Mouse (Mus musculus): ENCODE measurements around the gene Pcyox1. TPM values are rescaled to one million over a fixed set of nuclear protein-coding genes. Genes with fewer than 3 reads are reported as not detected.
"Not testable (repeated sequence)": the region's sequence is repeated elsewhere in the genome, so short reads cannot be mapped to it uniquely, and the experiment has no call there.

Gene Pcyox1
- total and polyA plus RNA-seq, 2 experiments from 2014 or later, result 99.2 to 113 TPM

DNA sequence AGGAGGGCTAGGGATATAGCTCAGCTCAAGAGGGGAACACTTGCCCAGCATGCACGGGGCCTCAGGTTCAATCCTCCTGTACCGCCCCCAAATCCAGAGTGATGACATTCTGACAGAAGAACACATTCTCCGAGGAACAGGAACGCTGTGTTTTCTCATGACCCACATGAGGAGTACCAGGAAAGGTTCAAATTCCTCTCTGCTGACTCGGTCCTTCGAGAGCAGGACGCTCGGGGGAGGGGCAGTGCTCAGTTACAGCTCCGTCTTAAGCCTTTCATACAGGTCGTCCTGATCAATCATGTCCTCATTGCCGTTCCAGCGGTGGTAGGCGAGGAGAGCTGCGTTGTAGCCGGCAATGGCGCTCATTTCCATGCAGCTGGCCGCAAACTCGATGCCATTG is 8.5 kb downstream of the Pcyox1 start:
- Histone ChIP-seq H3K4me3 (ENCODE audit: low read depth, low read length) (no peak overlapping the region), H3K9me3 (ENCODE audit: low read length) (no peaks in the 10 kb centered on the region), H3K27ac (ENCODE audit: low read depth, low read length) (no peak overlapping the region), H3K4me2 (ENCODE audit: low read depth) (no peak overlapping the region), H3K9ac (no peak overlapping the region), H3K36me3 (ENCODE audit: insufficient read depth) (peaks cover 66% of the 10 kb centered on the region), H3K4me1 (ENCODE audit: insufficient read depth) (no peaks in the 10 kb centered on the region), H3K27me3 (ENCODE audit: insufficient read depth, low read length) (no peaks in the 10 kb centered on the region)
- 90% methylated on average over 18 of the region's 18 CpGs for WGBS
- TF ChIP-seq CTCF (IDR thresholded peaks at IDR 0.05; ENCODE audit: low read depth), result no peak
- ATAC-seq (no peak), DNase-seq (no peak)

DNA sequence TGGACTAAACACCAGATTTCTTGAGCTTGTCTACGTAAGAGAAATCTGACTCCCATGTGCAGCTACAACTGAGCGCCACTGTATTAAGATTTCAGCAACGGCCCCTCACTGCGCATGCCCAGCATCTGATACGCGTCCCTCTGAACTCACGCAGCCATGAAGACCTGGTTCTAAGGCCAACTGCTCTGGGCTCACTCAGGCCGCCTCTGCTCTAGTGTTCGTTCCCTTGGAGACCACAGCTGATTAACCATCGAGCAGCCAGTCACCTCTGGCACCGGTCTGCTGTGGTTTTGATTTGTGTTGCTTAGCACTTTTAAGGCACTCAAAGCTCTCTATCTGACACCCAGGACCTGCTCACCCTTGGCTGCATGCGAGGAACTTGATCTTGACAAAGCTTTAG is 9.6 kb downstream of the Pcyox1 start:
- Histone ChIP-seq H3K36me3 (ENCODE audit: insufficient read depth) (peaks cover 63% of the 10 kb centered on the region), H3K9me3 (ENCODE audit: low read length) (no peaks in the 10 kb centered on the region), H3K27me3 (ENCODE audit: insufficient read depth, low read length) (no peaks in the 10 kb centered on the region), H3K4me2 (ENCODE audit: low read depth) (no peak overlapping the region), H3K4me3 (ENCODE audit: low read depth, low read length) (no peak overlapping the region), H3K9ac (no peak overlapping the region), H3K27ac (ENCODE audit: low read depth, low read length) (no peak overlapping the region), H3K4me1 (ENCODE audit: insufficient read depth) (no peaks in the 10 kb centered on the region)
- DNase-seq (no peak), ATAC-seq (no peak)
- WGBS, result 88% methylated on average over 12 of the region's 12 CpGs
- no peak for TF ChIP-seq CTCF (IDR thresholded peaks at IDR 0.05; ENCODE audit: low read depth)

DNA sequence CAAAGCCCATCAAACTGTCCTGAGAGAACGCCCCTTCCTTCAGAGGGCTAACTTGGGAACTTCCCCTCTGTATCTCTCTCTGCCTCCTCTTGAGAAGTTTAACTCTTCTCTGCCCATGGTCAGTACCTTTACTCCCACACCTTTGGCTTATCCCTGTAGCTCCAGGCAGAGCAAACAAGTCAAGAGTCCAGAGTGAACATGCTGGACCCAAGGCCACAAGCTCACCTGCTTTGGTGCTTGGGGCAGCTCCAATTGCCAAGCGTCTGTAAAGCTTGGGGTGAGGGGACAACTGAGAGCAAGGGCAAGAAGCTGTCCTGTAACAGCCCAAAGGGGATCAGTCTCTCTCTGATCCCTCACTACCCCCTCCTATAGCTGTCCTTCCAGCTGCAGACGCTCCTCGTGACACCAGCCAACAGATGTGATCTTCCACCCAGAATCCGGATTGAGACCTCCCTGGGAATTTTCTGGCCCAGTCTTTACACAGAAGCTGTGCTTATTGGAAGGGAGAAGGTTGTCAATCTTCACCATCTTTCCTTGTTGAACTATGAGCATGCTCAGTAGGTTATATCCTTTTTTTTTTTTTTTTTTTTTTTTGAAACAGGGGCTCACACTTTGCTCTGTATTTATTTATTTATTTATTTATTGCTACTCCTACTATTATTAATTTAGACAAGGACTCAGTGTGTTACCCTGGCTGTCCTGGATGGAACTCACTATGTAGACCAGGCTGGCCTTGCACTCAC is 11.4 kb downstream of the Pcyox1 start:
- ATAC-seq, result no peak
- no peak overlapping the region for H3K27ac ChIP-seq (ENCODE audit: low read depth, low read length)
- no peaks in the 10 kb centered on the region for H3K9me3 ChIP-seq (ENCODE audit: low read length)
- H3K4me2 ChIP-seq (ENCODE audit: low read depth), result no peak overlapping the region
- WGBS, result 91% methylated on average over 5 of the region's 5 CpGs
- no peak overlapping the region for H3K9ac ChIP-seq
- no peak overlapping the region for H3K4me3 ChIP-seq (ENCODE audit: low read depth, low read length)
- H3K36me3 ChIP-seq (ENCODE audit: insufficient read depth), result peaks cover 45% of the 10 kb centered on the region
- no peaks in the 10 kb centered on the region for H3K27me3 ChIP-seq (ENCODE audit: insufficient read depth, low read length)
- no peak for DNase-seq
- no peak for TF ChIP-seq CTCF (IDR thresholded peaks at IDR 0.05; ENCODE audit: low read depth)
- H3K4me1 ChIP-seq (ENCODE audit: insufficient read depth), result no peaks in the 10 kb centered on the region

DNA sequence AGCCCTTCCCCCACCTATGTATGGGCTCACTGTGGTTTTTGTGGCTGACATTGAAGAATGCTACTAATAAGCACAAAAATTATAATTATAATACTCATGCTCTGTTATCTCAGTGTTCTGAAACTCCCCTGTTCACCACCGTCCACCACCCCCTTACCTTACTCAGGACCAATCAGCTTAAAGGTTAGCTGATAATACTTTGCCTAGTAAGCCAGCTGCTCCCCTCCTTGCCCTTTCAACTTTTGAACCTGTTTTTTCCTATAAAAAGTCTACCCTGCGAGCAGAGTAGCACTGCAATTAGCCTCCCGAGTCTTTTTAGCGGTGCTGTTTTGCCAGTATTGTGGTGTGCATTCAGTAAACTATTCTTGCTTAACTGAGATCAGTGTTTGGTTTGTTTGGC is 12.3 kb downstream of the Pcyox1 start:
- DNase-seq (no peak), ATAC-seq (no peak)
- no peak overlapping the region for H3K9ac ChIP-seq
- peaks cover 37% of the 10 kb centered on the region for H3K36me3 ChIP-seq (ENCODE audit: insufficient read depth)
- no peak overlapping the region for H3K27ac ChIP-seq (ENCODE audit: low read depth, low read length)
- no peaks in the 10 kb centered on the region for H3K27me3 ChIP-seq (ENCODE audit: insufficient read depth, low read length)
- no peaks in the 10 kb centered on the region for H3K4me1 ChIP-seq (ENCODE audit: insufficient read depth)
- no peak for TF ChIP-seq CTCF (IDR thresholded peaks at IDR 0.05; ENCODE audit: low read depth)
- no peak overlapping the region for H3K4me3 ChIP-seq (ENCODE audit: low read depth, low read length)
- WGBS, result 73% methylated on average over 4 of the region's 4 CpGs
- no peaks in the 10 kb centered on the region for H3K9me3 ChIP-seq (ENCODE audit: low read length)
- H3K4me2 ChIP-seq (ENCODE audit: low read depth), result no peak overlapping the region

DNA sequence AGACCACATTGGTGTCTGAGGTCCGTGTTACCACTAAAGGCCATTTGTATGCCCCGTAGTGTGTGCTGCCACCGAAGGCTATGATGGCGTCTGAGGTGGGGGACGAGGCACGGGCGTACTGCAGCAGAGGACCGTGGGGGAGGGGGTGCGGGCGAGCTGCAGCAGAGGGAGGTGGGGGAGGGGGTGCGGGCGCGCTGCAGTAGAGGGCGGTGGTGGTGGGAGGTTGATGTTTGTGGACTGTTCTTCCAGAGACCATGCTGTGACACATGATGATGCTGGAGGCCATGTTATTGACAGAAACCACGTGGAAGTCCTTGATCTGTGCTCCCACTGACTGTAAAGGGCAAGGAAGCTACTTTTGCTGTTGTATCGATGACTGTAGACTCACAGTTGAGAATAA is 13.6 kb downstream of the Pcyox1 start:
- H3K9me3 ChIP-seq (ENCODE audit: low read length), result no peaks in the 10 kb centered on the region
- WGBS, result 57% methylated on average over 16 of the region's 16 CpGs
- no peak overlapping the region for H3K4me2 ChIP-seq (ENCODE audit: low read depth)
- no peak overlapping the region for H3K9ac ChIP-seq
- H3K4me1 ChIP-seq (ENCODE audit: insufficient read depth), result no peaks in the 10 kb centered on the region
- H3K4me3 ChIP-seq (ENCODE audit: low read depth, low read length), result no peak overlapping the region
- no peak overlapping the region for H3K27ac ChIP-seq (ENCODE audit: low read depth, low read length)
- ATAC-seq (no peak), DNase-seq (no peak)
- no peak for TF ChIP-seq CTCF (IDR thresholded peaks at IDR 0.05; ENCODE audit: low read depth)
- H3K36me3 ChIP-seq (ENCODE audit: insufficient read depth), result peaks cover 34% of the 10 kb centered on the region
- no peaks in the 10 kb centered on the region for H3K27me3 ChIP-seq (ENCODE audit: insufficient read depth, low read length)

DNA sequence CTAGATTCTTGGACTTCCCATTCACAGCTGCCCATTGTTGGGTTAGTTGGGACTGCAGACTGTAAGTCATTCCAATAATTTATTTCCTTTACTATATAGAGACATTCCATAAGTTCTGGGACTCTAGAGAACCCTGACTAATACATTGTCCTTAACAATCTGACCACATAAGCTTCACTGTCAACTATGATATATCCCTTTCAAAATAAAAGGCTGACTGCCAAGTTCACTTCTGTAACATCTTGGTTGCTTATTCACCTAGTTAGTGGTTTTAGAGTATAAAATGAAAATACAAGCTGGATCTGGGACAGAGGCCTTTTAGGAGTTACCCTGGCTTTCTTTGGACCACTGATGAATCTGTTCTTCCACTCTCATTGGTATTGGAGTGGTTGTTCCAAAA is 14.4 kb downstream of the Pcyox1 start:
- H3K36me3 ChIP-seq (ENCODE audit: insufficient read depth), result peaks cover 36% of the 10 kb centered on the region
- H3K27ac ChIP-seq (ENCODE audit: low read depth, low read length), result no peak overlapping the region

DNA sequence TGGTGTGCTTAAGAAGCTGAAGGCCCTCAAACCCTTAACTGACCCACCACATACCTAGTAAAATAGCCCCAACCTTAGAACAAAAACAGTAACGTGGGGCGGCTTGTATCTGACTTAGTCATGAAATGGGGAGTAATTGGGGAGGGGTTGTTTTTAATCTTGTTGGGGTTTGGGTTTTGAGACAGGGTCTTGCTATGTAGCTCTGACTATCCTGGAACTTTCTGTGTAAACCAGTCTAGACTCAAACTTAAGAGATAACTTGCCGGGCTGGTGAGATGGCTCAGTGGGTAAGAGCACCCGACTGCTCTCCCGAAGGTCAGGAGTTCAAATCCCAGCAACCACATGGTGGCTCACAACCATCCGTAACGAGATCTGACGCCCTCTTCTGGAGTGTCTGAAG is 16.8 kb downstream of the Pcyox1 start:
- H3K27me3 ChIP-seq (ENCODE audit: insufficient read depth, low read length); H3K4me3 ChIP-seq (ENCODE audit: low read depth, low read length); H3K9ac ChIP-seq; DNase-seq; H3K4me2 ChIP-seq (ENCODE audit: low read depth); H3K9me3 ChIP-seq (ENCODE audit: low read length); ATAC-seq; H3K27ac ChIP-seq (ENCODE audit: low read depth, low read length); H3K4me1 ChIP-seq (ENCODE audit: insufficient read depth): not testable (repeated sequence)
- H3K36me3 ChIP-seq (ENCODE audit: insufficient read depth), result peaks cover 37% of the 10 kb centered on the region
- 75% methylated on average over 6 of the region's 8 CpGs for WGBS

More for the DNA sequence above, 14.4 kb downstream of the Pcyox1 start:
- no peak overlapping the region for H3K9ac ChIP-seq
- DNase-seq, result no peak
- no peak for TF ChIP-seq CTCF (IDR thresholded peaks at IDR 0.05; ENCODE audit: low read depth)
- no peak for ATAC-seq
- H3K27me3 ChIP-seq (ENCODE audit: insufficient read depth, low read length), result no peaks in the 10 kb centered on the region
- H3K9me3 ChIP-seq (ENCODE audit: low read length), result no peaks in the 10 kb centered on the region
- H3K4me1 ChIP-seq (ENCODE audit: insufficient read depth), result no peaks in the 10 kb centered on the region
- H3K4me2 ChIP-seq (ENCODE audit: low read depth), result no peak overlapping the region
- no peak overlapping the region for H3K4me3 ChIP-seq (ENCODE audit: low read depth, low read length)
